Mouse (Mus musculus) stomach, embryonic 15.5 days (tissue): ENCODE results near the gene Eef1akmt1. TPM values are rescaled to one million over a fixed set of nuclear protein-coding genes. Genes with fewer than 3 reads are reported as not detected.

ENCODE experiments used
- ATAC-seq: fragments of 200-750 bp; cut with Nextera tagmentation; 2 replicates; pipeline ENCODE4 v1.8.0; 2017; ENCODE audit warnings: low read depth, moderate number of reproducible peaks, moderate TSS enrichment; ENCODE audit not compliant: insufficient read depth, low FRiP score
- H3K27ac ChIP-seq: fragments of 300-500 bp; sonication (generic); 2 replicates; pipeline ENCODE4 v1.5.1; 2015; ENCODE audit warnings: mild to moderate bottlenecking, inconsistent platforms
- H3K27me3 ChIP-seq: fragments of 300-500 bp; sonication (generic); replicated peaks from 2 replicates; pipeline ENCODE4 v1.6.1; 2015; ENCODE audit warnings: inconsistent platforms
- H3K36me3 ChIP-seq: fragments of 300-500 bp; sonication (generic); 2 replicates; pipeline ENCODE4 v1.6.1; 2015; ENCODE audit warnings: inconsistent platforms
- H3K4me1 ChIP-seq: fragments of 300-500 bp; sonication (generic); 2 replicates; pipeline ENCODE4 v1.6.1; 2015; ENCODE audit warnings: inconsistent platforms
- H3K4me2 ChIP-seq: fragments of 300-500 bp; sonication (generic); 2 replicates; pipeline ENCODE4 v1.6.1; 2015; ENCODE audit warnings: mild to moderate bottlenecking, inconsistent platforms
- H3K4me3 ChIP-seq: fragments of 300-500 bp; sonication (generic); replicated peaks from 2 replicates; pipeline ENCODE4 v1.5.1; 2015; ENCODE audit warnings: inconsistent platforms
- H3K9ac ChIP-seq: fragments of 300-500 bp; sonication (generic); 2 replicates; pipeline ENCODE4 v1.6.1; 2015; ENCODE audit warnings: inconsistent platforms
- H3K9me3 ChIP-seq: fragments of 300-500 bp; sonication (generic); 2 replicates; pipeline ENCODE4 v1.6.1; 2016; ENCODE audit warnings: inconsistent platforms
- WGBS: fragments of 180-500 bp; shearing (Covaris S2); methylation state at CpG from one replicate; pipeline ENCODE4 v1.1.7; 2015; 5-methylcytosine and 5-hydroxymethylcytosine counted together
- polyA plus RNA-seq: library from polyadenylated mRNA; unstranded; fragments of >200 nt; fragmentation: Nextera tagmentation; extraction: Ambion mirVana; gene quantifications from 2 replicates; pipeline ENCODE4 v1.2.1, GENCODE M21; 2015

Eef1akmt1 gene
- polyA plus RNA-seq, 1 experiment from 2014 or later = 89.0 TPM

DNA sequence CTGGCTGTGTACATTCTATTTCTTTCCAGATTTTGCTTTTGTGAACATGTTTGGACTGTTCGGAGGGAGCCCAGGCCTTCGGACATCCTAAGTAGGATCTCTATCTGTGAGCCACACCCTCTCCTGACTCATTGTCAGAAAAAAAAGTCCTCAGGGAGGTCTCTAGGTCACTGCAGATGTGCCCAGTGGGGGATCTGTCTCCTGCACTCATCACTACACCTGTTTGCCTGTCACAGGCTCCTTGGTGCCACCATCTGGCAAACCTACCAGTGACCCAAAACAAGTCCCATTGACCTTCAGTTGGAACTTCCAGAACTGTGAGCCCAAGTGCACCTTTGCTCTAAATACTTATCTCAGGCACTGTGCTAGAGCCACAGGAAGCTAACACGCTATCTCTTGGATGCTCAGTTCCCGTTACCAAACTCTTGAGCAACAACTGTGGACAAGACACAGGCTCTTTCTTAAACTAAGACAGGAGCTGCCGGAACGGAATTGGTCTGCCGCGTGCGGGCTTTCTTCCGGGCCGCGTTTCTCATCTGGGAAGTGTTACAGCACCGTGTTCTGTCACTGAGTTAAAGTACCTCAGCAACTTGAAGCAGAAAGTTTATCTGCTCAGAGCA lies 27.9 kb downstream of the Eef1akmt1 start:
- H3K4me3 ChIP-seq = no peak overlapping the region
- no peaks in the 10 kb centered on the region for H3K9me3 ChIP-seq
- H3K27me3 ChIP-seq = no peaks in the 10 kb centered on the region
- H3K4me1 ChIP-seq = peaks cover 10% of the 10 kb centered on the region
- H3K27ac ChIP-seq = no peak overlapping the region
- H3K36me3 ChIP-seq = no peaks in the 10 kb centered on the region
- ATAC-seq = no peak
- 86% methylated on average over 13 of the region's 13 CpGs for WGBS
- no peak overlapping the region for H3K4me2 ChIP-seq
- no peak overlapping the region for H3K9ac ChIP-seq

DNA sequence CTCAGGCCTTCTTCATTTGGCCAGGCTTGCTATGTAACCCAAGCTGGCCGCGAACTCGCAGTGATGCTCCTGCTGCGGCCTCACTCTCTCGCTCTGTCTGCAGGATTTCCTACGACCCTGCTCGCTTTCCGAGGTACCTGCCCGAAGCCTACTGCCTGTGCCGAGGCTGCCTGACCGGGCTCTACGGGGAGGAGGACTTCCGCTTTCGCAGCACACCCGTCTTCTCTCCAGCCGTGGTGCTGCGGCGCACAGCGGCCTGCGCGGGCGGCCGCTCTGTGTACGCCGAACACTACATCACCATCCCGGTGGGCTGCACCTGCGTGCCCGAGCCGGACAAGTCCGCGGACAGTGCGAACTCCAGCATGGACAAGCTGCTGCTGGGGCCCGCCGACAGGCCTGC lies 29.2 kb downstream of the Eef1akmt1 start:
- Histone ChIP-seq H3K4me3 (no peak overlapping the region), H3K27me3 (no peaks in the 10 kb centered on the region), H3K36me3 (no peaks in the 10 kb centered on the region), H3K9me3 (no peaks in the 10 kb centered on the region), H3K4me1 (peaks cover 20% of the 10 kb centered on the region), H3K4me2 (no peak overlapping the region), H3K27ac (no peak overlapping the region), H3K9ac (no peak overlapping the region)
- 72% methylated on average over 34 of the region's 34 CpGs for WGBS
- ATAC-seq = no peak; the same call in 1 of the 2 replicates

DNA sequence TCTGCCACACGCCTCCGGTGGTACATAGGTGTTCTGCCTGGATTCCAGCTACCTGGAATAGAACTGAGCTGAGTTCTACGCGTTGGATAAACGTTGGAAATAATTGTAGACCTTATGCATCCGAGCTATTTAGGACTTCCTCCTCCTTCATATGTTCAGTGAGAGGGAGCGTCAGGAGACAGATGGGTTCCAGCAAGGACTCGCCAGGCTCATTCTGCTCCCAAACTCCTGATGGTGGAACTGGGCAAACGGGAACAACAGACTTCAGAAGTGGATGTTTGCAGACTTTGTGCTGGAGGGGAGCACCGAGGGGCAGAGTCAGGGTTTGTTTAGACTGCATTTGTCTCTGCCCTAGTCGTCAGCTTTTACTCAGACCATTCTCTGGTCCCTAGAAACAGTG lies 30.7 kb downstream of the Eef1akmt1 start:
- no peaks in the 10 kb centered on the region for H3K36me3 ChIP-seq
- no peak overlapping the region for H3K4me3 ChIP-seq
- no peak overlapping the region for H3K9ac ChIP-seq
- ATAC-seq = no peak
- WGBS = 67% methylated on average over 11 of the region's 11 CpGs
- no peak overlapping the region for H3K27ac ChIP-seq
- H3K9me3 ChIP-seq = no peaks in the 10 kb centered on the region
- no peaks in the 10 kb centered on the region for H3K27me3 ChIP-seq
- no peak overlapping the region for H3K4me2 ChIP-seq
- H3K4me1 ChIP-seq = peaks cover 13% of the 10 kb centered on the region; the same call in 1 of the 2 replicates

DNA sequence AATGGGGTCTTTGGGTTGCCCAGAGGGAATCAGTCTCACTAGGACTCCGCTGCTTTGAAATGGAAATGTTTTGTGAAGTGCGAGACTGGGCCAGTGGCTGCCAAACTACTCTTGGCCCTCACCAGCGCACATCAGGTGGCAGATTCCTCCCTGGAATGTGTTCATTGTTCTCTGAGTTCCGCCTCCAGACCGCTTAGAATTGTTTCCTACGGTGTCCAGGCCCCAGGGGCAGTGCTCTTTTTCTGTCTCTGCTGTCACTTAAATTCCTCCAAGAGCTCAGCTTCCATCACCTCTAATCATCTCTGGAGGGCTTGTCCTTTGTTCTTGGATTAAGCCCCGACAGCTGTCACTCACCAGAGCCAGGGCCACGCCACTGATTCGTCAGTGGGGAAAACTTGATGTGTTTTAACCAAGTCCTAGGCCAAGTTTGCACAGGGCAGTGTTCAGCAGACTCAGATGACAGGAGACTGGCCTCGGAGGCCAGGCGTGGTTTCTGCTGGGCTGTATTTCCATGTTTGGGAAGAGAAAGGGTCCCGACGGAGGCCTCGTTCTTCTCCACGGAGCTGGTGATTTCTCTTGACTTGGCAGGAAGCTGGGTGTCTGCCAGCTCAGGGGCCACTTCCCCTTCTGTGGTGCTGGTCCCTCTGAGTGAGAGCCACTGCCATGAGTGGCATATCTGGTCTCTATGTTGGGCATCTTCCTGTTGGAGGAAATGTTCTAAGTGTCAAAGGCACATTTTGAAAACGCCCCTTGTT lies 34.0 kb downstream of the Eef1akmt1 start:
- ATAC-seq = no peak
- Histone ChIP-seq H3K9me3 (no peaks in the 10 kb centered on the region), H3K4me2 (no peak overlapping the region; the same call in 1 of the 2 replicates), H3K36me3 (no peaks in the 10 kb centered on the region), H3K4me3 (no peak overlapping the region), H3K9ac (no peak overlapping the region), H3K27ac (peak overlapping the region; percentile 45), H3K4me1 (peaks cover 23% of the 10 kb centered on the region), H3K27me3 (no peaks in the 10 kb centered on the region)
- 26% methylated on average over 16 of the region's 16 CpGs for WGBS

GRCm38 (mm10) chr14:57536820-57537219 lies 34.6 kb downstream of the Eef1akmt1 start:
- ATAC-seq = no peak
- H3K27me3 ChIP-seq = no peaks in the 10 kb centered on the region
- H3K4me2 ChIP-seq = no peak overlapping the region
- H3K36me3 ChIP-seq = no peaks in the 10 kb centered on the region
- H3K4me1 ChIP-seq = peaks cover 23% of the 10 kb centered on the region
- H3K9ac ChIP-seq = no peak overlapping the region
- 72% methylated on average over 9 of the region's 9 CpGs for WGBS
- H3K27ac ChIP-seq = peak overlapping the region; percentile 45
- H3K9me3 ChIP-seq = no peaks in the 10 kb centered on the region
- no peak overlapping the region for H3K4me3 ChIP-seq

GRCm38 (mm10) chr14:57535646-57536045 lies 35.8 kb downstream of the Eef1akmt1 start:
- H3K27me3 ChIP-seq = no peaks in the 10 kb centered on the region
- 42% methylated on average over 6 of the region's 6 CpGs for WGBS
- no peak overlapping the region for H3K4me3 ChIP-seq
- no peak overlapping the region for H3K9ac ChIP-seq
- ATAC-seq = no peak
- H3K4me2 ChIP-seq = no peak overlapping the region
- H3K4me1 ChIP-seq = peaks cover 23% of the 10 kb centered on the region
- H3K36me3 ChIP-seq = no peaks in the 10 kb centered on the region
- H3K9me3 ChIP-seq = no peaks in the 10 kb centered on the region
- H3K27ac ChIP-seq = peak overlapping the region; percentile 86

- H3K27ac ChIP-seq = peak overlapping the region; percentile 86
- H3K27me3 ChIP-seq = no peaks in the 10 kb centered on the region
- H3K4me3 ChIP-seq = no peak overlapping the region
- H3K9ac ChIP-seq = no peak overlapping the region
- no peaks in the 10 kb centered on the region for H3K9me3 ChIP-seq
- H3K4me1 ChIP-seq = peaks cover 23% of the 10 kb centered on the region
- peak overlapping the region; percentile 2; the same call in 1 of the 2 replicates for H3K4me2 ChIP-seq
- H3K36me3 ChIP-seq = no peaks in the 10 kb centered on the region
- peak; percentile 57 for ATAC-seq
- WGBS = 27% methylated on average over 8 of the region's 8 CpGs
Measured at GRCm38 (mm10) chr14:57534961-57535360, 36.5 kb downstream of the Eef1akmt1 start.

DNA sequence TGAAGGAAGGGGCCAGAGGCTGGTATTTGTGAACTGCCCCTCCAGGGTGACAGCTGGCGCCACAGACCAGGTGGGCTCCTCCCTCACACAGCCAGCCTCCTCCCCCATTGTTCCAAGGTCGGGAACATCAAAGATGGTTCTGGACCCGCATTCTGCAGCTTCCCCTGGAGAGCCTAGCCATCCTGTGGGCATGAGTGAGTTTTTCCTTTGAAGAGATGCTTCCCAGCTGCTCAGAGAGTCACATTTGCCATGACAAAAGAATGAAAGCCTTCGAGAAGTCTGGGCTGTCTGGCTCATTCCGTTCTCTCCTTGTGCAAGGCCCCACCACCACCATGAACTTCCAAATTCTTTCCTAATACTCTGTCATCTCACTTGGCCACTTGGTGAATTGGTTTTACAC lies 37.1 kb downstream of the Eef1akmt1 start:
- no peaks in the 10 kb centered on the region for H3K36me3 ChIP-seq
- 0 out of 2 replicates have a peak overlapping the region, but pooled peaks have one; percentile 2 for H3K4me2 ChIP-seq
- peaks cover 23% of the 10 kb centered on the region for H3K4me1 ChIP-seq
- no peaks in the 10 kb centered on the region for H3K9me3 ChIP-seq
- no peaks in the 10 kb centered on the region for H3K27me3 ChIP-seq
- H3K27ac ChIP-seq = peak overlapping the region; percentile 86
- H3K9ac ChIP-seq = no peak overlapping the region
- ATAC-seq = no peak
- no peak overlapping the region for H3K4me3 ChIP-seq
- WGBS = 25% methylated on average over 5 of the region's 5 CpGs

DNA sequence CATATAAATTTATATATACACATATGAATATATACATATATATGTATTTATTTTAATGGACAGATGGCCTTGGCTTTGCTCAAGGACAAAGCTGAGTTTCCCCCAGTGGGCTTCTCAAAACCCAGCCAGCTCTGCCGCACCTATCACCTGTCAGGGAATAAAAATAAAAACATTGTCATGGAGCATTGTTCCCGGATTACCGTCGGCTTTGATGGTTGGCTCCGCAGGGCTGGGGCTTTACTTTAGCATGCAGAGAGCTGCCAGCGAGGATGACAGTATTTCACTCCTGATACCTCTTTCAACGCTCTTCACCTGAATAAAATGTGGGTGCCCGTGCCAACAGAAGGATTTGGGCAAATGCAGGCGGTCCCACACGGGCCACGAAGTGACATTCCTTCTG lies 37.6 kb downstream of the Eef1akmt1 start:
- no peaks in the 10 kb centered on the region for H3K27me3 ChIP-seq
- no peak overlapping the region for H3K4me2 ChIP-seq
- WGBS = 28% methylated on average over 11 of the region's 11 CpGs
- H3K4me3 ChIP-seq = no peak overlapping the region
- H3K4me1 ChIP-seq = peaks cover 23% of the 10 kb centered on the region
- peak overlapping the region; percentile 86; the same call in 1 of the 2 replicates for H3K27ac ChIP-seq
- H3K36me3 ChIP-seq = no peaks in the 10 kb centered on the region
- H3K9me3 ChIP-seq = no peaks in the 10 kb centered on the region
- no peak for ATAC-seq
- no peak overlapping the region for H3K9ac ChIP-seq

DNA sequence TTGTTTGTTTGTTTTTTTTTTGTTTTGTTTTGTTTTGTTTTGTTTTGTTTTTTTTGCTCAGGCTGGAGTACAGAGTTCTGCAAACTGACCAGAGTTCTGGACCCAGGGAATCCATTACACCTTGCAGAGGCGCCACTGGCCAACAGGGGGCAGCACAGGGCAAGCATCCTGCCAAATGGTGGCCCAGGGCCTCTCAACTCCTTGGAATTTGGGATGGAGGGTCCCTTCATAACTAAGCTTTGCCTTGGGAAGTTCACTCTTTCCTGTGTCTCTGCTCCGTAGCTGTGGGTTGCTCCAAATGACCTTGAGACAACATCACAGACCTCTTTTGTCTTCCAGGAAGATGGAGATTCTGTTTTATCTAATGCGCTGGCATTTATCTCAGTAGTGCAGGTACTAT lies 38.2 kb downstream of the Eef1akmt1 start:
- 44% methylated on average over 3 of the region's 3 CpGs for WGBS
- ATAC-seq = no peak

DNA sequence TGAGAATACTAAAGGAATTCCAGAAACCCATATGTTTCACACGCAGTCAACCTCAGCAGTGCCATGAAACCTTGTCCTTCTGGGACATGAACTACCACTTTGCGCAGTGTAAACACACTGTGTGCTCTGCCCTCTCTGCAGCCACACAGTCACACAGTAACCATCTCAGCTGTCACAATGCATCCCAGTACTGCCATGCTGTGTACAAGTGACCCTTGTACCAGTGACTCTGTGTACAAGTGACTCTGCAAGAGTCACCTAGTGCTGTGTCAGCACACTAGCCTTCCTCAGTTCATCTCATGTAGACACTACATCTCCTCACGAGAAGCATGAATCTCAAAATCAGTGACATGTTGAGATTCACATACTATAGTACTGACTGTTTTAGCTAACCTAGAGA lies 38.8 kb downstream of the Eef1akmt1 start:
- H3K36me3 ChIP-seq = no peaks in the 10 kb centered on the region
- ATAC-seq = no peak
- H3K4me2 ChIP-seq = no peak overlapping the region
- H3K27me3 ChIP-seq = no peaks in the 10 kb centered on the region
- H3K4me3 ChIP-seq = no peak overlapping the region
- H3K27ac ChIP-seq = no peak overlapping the region
- no peak overlapping the region for H3K9ac ChIP-seq
- no peaks in the 10 kb centered on the region for H3K9me3 ChIP-seq
- 84% methylated on average over 3 of the region's 3 CpGs for whole genome bisulfite sequencing
- H3K4me1 ChIP-seq = peaks cover 16% of the 10 kb centered on the region

More for the DNA sequence above, 38.2 kb downstream of the Eef1akmt1 start:
- no peak overlapping the region for H3K4me2 ChIP-seq
- no peak overlapping the region for H3K9ac ChIP-seq
- H3K4me3 ChIP-seq = no peak overlapping the region
- no peaks in the 10 kb centered on the region for H3K27me3 ChIP-seq
- H3K27ac ChIP-seq = no peak overlapping the region
- H3K9me3 ChIP-seq = no peaks in the 10 kb centered on the region
- H3K36me3 ChIP-seq = no peaks in the 10 kb centered on the region
- H3K4me1 ChIP-seq = peaks cover 20% of the 10 kb centered on the region

DNA sequence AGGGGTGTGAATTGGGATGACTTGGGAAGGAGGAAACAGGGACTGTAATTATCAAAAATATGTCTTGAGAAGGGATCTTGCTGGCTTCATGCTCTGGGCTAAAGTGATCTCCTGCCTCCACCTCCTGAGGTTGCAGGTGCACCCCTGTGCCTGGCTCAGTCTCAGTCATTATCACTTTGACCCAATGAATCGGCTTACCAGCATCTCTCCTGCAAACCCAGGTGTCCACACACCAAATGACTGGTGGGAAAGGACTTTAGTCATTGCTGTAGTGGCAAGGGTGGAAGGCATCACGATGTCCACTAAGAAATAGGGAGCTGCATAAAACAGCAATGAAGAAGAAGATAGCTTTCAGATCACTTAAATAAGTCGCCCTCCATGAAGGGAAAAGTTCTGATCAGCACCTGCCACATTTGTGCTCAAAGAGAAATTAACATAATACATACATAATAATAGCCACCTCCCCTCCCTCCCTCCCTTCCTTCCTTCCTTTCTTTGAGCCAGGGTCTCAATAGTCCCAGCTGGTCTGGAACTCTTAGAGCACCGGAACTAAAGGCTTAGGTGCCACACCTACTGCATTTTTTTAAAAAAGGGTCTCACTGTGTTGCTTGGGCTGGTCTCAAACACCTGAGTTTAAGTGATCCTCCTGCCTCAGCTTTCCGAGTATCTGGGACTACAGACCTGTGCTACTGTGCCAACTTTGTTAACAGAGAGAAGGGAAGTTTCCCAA lies 41.5 kb downstream of the Eef1akmt1 start:
- no peak overlapping the region for H3K9ac ChIP-seq
- H3K4me1 ChIP-seq = peaks cover 15% of the 10 kb centered on the region; the same call in 1 of the 2 replicates
- no peaks in the 10 kb centered on the region for H3K27me3 ChIP-seq
- WGBS = 78% methylated on average over 5 of the region's 5 CpGs
- no peak overlapping the region for H3K27ac ChIP-seq
- no peak overlapping the region for H3K4me2 ChIP-seq
- H3K9me3 ChIP-seq = no peaks in the 10 kb centered on the region
- H3K4me3 ChIP-seq = no peak overlapping the region
- H3K36me3 ChIP-seq = no peaks in the 10 kb centered on the region
- ATAC-seq = no peak
